Mouse (Mus musculus) cerebellum, postnatal 4 days (tissue): ENCODE data around the gene Gm2115.

Experiments used
- DNase-seq, 2 experiments: peaks; one replicate each; pipeline ENCODE4 v3.0.0; 2022; ENCODE audit warnings: low spot score in 2 of 2, mixed read lengths in 1 of 2

The Gm2115 gene

GRCm38 (mm10) chr7:84528796-84529533 lies at the start of gene Gm2115:
TSS of gene Gm2115 (plus strand) at chr7:84528954.
- DNase-seq, result peak; percentile 30 to 41

GRCm38 (mm10) chr7:84483447-84484407 lies 45.0 kb upstream of the Gm2115 start:
- no peak for DNase-seq

GRCm38 (mm10) chr7:84486485-84486884 lies 42.3 kb upstream of the Gm2115 start:
- DNase-seq, result no peak

- DNase-seq, result no peak
These were observed 25.6 kb upstream of the Gm2115 start for GRCm38 (mm10) chr7:84503163-84503562.

- no peak for DNase-seq
These were observed 10.1 kb upstream of the Gm2115 start for GRCm38 (mm10) chr7:84518533-84519198.

- no peak for DNase-seq
These were observed 7.4 kb upstream of the Gm2115 start for GRCm38 (mm10) chr7:84521329-84521728.

- no peak for DNase-seq
These were observed 6.3 kb upstream of the Gm2115 start for GRCm38 (mm10) chr7:84522426-84522825.

- DNase-seq, result no peak
These were observed 2.6 kb upstream of the Gm2115 start for GRCm38 (mm10) chr7:84526171-84526570.

- no peak for DNase-seq
These were observed 4.0 kb downstream of the Gm2115 start for GRCm38 (mm10) chr7:84532795-84533194.

- no peak for DNase-seq
These were observed 5.9 kb downstream of the Gm2115 start for GRCm38 (mm10) chr7:84534632-84535031.

- no peak for DNase-seq
These were observed 16.2 kb downstream of the Gm2115 start for GRCm38 (mm10) chr7:84544946-84545345.

- no peak for DNase-seq
These were observed 17.9 kb downstream of the Gm2115 start for GRCm38 (mm10) chr7:84546667-84547066.

- no peak for DNase-seq
These were observed 22.7 kb downstream of the Gm2115 start for GRCm38 (mm10) chr7:84551472-84551871.

- DNase-seq, result no peak
These were observed 26.5 kb downstream of the Gm2115 start for GRCm38 (mm10) chr7:84555294-84555693.

- DNase-seq, result no peak
These were observed 28.6 kb downstream of the Gm2115 start for GRCm38 (mm10) chr7:84557332-84557731.

- no peak for DNase-seq
These were observed 31.7 kb downstream of the Gm2115 start for GRCm38 (mm10) chr7:84560500-84560899.

- DNase-seq, result no peak
These were observed 35.5 kb downstream of the Gm2115 start for GRCm38 (mm10) chr7:84564236-84564635.

GRCm38 (mm10) chr7:84566200-84566599 lies 37.4 kb downstream of the Gm2115 start:
- DNase-seq, result no peak

GRCm38 (mm10) chr7:84577034-84577433 lies 48.3 kb downstream of the Gm2115 start:
- DNase-seq, result no peak

- DNase-seq, result no peak
These were observed 50.1 kb downstream of the Gm2115 start for GRCm38 (mm10) chr7:84578841-84579240.

GRCm38 (mm10) chr7:84579769-84580168 lies 51.0 kb downstream of the Gm2115 start:
- DNase-seq, result no peak

- DNase-seq, result no peak
These were observed 56.3 kb downstream of the Gm2115 start for GRCm38 (mm10) chr7:84585086-84585485.
